Mouse (Mus musculus): ENCODE data around the gene Ctsw. TPM values are rescaled to one million over a fixed set of nuclear protein-coding genes. Genes with fewer than 3 reads are reported as not detected.

Gene Ctsw
- polyA plus RNA-seq (2016; fragmentation: Nextera tagmentation; extraction: Ambion mirVana) = 1.9 and 2.1 TPM in 2 replicates

DNA sequence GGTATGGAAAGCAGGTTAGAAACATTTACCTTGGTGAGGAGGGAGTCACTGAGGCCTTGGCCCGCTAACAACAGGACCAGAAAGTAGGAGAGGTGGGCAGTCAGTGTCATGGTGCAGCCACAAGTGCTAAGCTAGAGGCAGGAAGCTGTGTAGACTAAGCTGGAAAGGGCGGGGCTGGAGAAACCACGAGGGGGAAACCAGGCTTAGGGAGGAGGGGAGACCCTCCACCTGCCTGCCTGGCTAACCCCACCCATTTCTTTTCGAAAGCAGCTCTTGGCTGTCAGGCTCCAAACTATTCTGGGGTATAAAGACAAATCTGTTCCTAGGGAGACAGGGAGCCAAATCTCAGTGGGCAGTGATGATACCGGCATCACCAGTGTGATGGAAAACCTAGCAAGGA is at the start of gene Ctsw:
Gene Ctsw, minus strand, starts transcription at position 134 of the 400 bp plus-strand sequence.
- WGBS = 58% methylated on average over 5 of the region's 5 CpGs
- ATAC-seq (ENCODE audit: insufficient number of reproducible peaks, insufficient read depth, low FRiP score, low TSS enrichment) = no peak
- H3K9ac ChIP-seq = no peak within 1 kb of the TSS

DNA sequence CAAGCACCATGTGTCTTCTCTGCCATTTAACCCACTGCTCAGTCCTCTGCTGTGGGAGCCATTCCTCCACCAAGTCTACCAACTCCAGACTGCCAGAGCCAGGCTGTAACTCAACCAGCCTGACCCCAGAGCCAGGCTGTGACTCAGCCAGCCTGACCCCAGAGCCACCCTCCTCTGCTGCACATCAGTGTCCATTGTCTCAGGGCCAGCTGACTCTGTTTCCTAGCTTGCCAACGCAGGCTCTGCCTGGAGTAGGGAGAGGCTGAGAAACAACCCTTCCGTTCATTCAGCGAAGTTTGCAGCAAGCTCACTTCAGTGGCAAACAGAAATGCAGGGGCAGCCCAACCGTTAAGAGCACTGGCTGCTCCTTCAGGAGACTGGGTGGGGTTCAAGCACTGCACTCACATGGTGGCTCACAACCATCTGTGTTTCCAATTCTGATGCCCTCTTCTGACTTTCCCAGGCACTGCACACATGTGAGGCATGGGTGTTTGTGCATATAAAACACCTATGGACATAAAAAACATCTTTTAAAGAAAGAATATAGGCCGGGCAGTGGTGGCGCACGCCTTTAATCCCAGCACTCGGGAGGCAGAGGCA is 48.7 kb upstream of the Ctsw start:
- Histone ChIP-seq H3K9me3 (no peaks in the 10 kb centered on the region), H3K4me2 (replicated peaks) (no peak overlapping the region), H3K9ac (no peak overlapping the region), H3K4me1 (no peaks in the 10 kb centered on the region), H3K27me3 (no peaks in the 10 kb centered on the region), H3K36me3 (no peaks in the 10 kb centered on the region), H3K27ac (no peak overlapping the region), H3K4me3 (no peak overlapping the region)
- no peak for ATAC-seq (ENCODE audit: insufficient number of reproducible peaks, insufficient read depth, low FRiP score, low TSS enrichment)
- WGBS = 81% methylated on average over 8 of the region's 8 CpGs

More for the DNA sequence above, at the start of gene Ctsw:
- H3K4me3 ChIP-seq = no peak within 1 kb of the TSS
- H3K4me2 ChIP-seq (replicated peaks) = no peak within 1 kb of the TSS
- peaks cover 40% of the 10 kb centered on the region for H3K36me3 ChIP-seq
- no peaks in the 10 kb centered on the region for H3K9me3 ChIP-seq
- H3K27me3 ChIP-seq = no peaks in the 10 kb centered on the region; the same call in 1 of the 2 replicates
- peaks cover 4% of the 10 kb centered on the region; the same call in 1 of the 2 replicates for H3K4me1 ChIP-seq
- H3K27ac ChIP-seq = no peak within 1 kb of the TSS

DNA sequence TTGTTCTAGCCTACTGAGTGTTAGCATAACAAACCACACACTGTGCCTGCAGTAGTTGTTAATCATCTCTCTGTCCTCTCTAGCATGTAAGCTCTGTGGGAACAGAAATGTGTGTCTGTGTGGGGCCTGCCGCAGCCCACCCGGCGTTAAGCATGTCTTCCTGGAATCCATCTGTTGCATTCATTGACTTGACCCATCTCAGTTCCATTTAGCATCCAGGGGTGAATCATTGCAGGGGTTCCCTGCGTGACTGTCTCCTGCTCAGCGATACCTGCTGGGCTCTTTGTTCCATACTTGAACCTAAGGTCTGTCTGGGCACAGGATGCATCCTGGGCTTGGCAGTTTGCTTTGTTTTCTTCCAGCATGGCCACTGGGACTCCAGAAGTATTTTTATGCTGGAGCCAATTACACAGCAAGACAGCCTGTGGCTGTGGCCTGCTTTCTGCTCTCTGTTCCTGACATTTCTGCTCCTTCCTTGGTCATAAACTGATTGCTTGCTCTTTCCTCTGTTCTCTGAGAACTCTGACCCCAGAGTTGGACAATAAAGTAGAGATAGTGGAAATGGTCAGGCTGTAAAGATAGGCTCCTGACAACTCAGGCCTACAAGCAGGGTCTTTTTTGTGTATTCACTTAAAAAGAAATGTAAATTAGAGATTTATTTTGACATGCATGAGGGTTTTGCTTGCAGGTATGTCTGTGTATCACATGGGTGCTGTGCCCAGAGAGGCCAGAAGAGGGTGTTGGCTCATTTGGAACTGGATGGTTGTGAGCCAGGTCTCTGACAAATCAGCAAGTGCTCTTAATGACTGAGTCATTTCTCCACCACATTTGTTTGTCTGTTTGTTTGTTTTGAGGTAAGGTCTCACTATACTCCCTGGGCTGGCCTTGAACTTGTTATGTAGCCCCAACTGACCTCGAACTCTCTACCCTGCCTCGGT is 47.8 kb upstream of the Ctsw start:
- Histone ChIP-seq H3K9me3 (no peaks in the 10 kb centered on the region), H3K4me1 (no peaks in the 10 kb centered on the region), H3K4me3 (no peak overlapping the region), H3K9ac (no peak overlapping the region), H3K27me3 (no peaks in the 10 kb centered on the region), H3K4me2 (replicated peaks) (no peak overlapping the region), H3K36me3 (no peaks in the 10 kb centered on the region), H3K27ac (no peak overlapping the region)
- 80% methylated on average over 7 of the region's 7 CpGs for WGBS
- ATAC-seq (ENCODE audit: insufficient number of reproducible peaks, insufficient read depth, low FRiP score, low TSS enrichment) = no peak

DNA sequence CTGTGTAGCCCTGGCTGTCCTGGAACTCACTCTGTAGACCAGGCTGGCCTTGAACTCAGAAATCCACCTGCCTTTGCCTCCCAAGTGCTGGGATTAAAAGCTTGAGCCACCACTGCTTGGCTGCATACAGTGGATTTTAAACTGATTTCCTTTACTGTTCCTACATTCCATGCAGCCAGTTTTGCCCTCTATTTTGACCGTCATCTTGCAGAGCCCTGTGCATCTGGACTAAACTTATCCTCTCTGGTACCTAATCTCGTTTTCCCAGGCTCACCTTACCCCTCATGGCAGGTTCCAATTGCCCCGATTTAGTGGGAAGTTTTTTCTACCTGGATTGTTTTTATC is 44.7 kb upstream of the Ctsw start:
- WGBS = 76% methylated on average over 3 of the region's 3 CpGs
- no peaks in the 10 kb centered on the region for H3K9me3 ChIP-seq
- no peaks in the 10 kb centered on the region for H3K27me3 ChIP-seq
- ATAC-seq (ENCODE audit: insufficient number of reproducible peaks, insufficient read depth, low FRiP score, low TSS enrichment) = no peak
- no peak overlapping the region for H3K27ac ChIP-seq
- H3K9ac ChIP-seq = no peak overlapping the region
- H3K4me1 ChIP-seq = no peaks in the 10 kb centered on the region
- no peak overlapping the region for H3K4me3 ChIP-seq
- no peaks in the 10 kb centered on the region for H3K36me3 ChIP-seq
- H3K4me2 ChIP-seq (replicated peaks) = no peak overlapping the region

DNA sequence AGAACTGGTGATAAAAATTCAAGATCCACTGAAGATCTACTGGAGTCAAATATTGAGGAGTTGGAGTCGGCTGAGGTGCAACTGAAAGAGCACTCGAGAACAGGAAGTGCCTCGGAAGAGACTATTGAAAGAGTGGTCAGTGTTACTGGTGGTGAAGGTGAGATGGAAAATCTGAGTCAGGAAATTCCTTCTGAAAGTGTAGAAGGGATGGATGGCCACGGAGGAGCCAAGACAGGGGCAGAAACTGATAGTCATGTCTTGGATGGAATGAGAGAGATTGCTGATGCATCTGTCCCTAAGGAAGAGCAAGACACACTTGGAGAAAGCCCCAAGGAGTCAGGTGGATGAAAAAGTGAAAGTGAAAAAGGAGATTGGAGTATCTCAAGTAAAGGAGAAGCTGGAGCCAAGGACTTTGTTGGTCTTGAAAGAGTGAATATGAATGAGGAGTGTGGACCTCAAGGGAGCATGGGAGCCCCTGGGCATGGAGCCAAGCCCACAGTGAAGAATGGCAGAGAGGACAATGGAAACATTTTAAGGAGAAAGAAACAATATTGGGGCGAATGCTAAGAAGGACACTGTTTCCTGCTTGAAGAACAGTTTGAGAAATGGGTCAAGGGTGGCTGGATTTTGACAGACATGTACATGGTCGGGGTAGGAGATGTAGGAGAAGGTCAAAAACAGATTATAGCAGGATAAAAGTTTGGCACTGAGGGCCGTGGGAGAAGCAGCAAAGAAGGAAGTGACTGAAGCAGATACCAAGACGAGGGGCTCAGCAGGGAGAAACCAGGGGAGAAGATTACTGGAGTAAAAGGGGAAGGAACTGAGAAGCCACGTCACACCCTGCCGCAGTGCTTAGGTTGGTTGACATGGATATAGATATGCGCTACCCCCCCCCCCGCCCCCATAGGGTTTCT is 44.0 kb upstream of the Ctsw start:
- H3K4me2 ChIP-seq (replicated peaks) = no peak overlapping the region
- 87% methylated on average over 12 of the region's 12 CpGs for whole genome bisulfite sequencing
- no peak for ATAC-seq (ENCODE audit: insufficient number of reproducible peaks, insufficient read depth, low FRiP score, low TSS enrichment)

DNA sequence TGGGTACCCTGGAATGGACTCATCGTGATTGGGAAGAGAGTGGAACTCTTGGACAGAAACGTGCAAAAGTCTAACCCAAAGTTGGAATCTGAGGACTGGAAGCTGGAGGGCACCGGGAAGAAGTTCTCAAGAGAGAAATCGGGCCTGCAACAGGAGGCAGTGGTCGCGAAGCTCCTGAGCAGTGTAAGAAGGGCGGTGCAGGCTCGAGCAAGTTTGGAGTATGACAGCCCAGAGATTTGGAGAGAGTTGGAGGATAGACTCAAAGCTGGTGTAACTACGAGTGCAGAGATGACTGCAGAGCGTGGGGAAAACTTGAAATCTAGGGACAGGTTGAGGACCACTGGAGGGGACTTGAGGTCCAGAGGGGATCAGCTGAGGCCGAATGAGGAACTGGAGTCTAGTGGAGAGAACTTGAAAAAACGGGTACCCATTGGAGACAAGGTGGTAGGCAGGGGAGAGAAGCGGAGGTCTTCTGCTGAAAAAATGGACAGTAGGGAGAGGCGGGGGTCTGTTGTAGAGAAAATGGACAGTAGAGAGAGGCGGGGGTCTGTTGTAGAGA is 42.8 kb upstream of the Ctsw start:
- H3K9ac ChIP-seq = peak overlapping the region; percentile 46
- WGBS = 50% methylated on average over 14 of the region's 15 CpGs
- H3K9me3 ChIP-seq = no peaks in the 10 kb centered on the region
- no peaks in the 10 kb centered on the region for H3K27me3 ChIP-seq
- peak overlapping the region; percentile 64 for H3K4me2 ChIP-seq (replicated peaks)
- H3K27ac ChIP-seq = no peak overlapping the region
- H3K36me3 ChIP-seq = no peaks in the 10 kb centered on the region
- no peaks in the 10 kb centered on the region for H3K4me1 ChIP-seq
- ATAC-seq (ENCODE audit: insufficient number of reproducible peaks, insufficient read depth, low FRiP score, low TSS enrichment) = no peak
- H3K4me3 ChIP-seq = peak overlapping the region; percentile 40

More for the DNA sequence above, 44.0 kb upstream of the Ctsw start:
- H3K27ac ChIP-seq = no peak overlapping the region
- no peaks in the 10 kb centered on the region for H3K36me3 ChIP-seq
- no peaks in the 10 kb centered on the region for H3K9me3 ChIP-seq
- no peak overlapping the region for H3K4me3 ChIP-seq
- no peak overlapping the region for H3K9ac ChIP-seq
- no peaks in the 10 kb centered on the region for H3K27me3 ChIP-seq
- H3K4me1 ChIP-seq = no peaks in the 10 kb centered on the region

DNA sequence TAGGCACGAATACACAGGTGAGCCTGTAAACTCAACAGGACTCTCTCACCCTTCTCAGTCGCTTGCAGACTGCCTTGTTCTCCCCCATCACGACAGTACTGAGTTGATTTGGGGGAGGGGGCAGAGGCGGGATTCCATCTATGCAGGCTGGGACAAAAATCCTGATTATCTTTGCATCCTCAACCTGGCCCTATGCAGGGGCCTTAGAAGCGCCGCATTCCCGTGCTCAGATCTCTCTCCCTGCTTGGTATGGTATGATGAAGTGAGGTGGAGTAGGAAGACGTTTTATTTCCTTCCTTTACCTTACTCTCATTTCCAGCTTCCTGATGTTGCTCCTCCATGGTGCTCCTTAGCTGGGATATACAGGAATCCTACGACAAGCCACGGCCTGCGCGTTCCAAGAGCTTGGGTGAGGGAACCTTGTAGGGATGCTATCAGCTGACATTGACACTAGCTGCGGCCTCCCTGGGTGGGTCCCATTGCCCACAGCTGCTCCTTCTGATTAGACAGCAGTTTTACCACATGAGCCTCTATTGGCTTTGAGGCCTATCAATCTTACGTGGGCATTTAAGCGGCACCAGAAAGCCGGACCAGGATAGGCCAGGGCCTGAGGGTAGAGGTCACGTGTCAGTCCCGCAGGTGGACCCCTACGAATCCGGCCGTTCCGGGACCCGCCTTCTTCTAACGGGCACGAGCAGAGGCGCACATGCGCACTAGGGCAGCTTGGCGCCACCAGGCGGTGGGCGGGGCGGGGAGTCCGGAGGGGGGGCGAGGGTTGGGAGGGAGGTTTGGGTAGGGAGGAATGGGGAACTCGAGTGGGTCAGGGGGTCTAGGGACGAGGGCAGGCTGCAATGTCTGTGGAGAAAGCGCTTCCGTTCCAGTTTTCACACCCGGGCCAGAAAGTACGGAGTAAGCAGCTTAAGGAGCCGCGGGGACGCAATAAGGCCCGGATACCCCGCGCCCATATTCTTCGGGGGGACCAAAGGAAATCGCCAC is 42.0 kb upstream of the Ctsw start, which contains the start of gene Snx32:
Gene Snx32, minus strand, starts transcription at position 508 of the 996 bp plus-strand sequence.
- Histone ChIP-seq H3K27ac (no peak within 1 kb of the TSS; the same call in 1 of the 2 replicates), H3K4me2 (replicated peaks) (peak within 1 kb of the TSS; percentile 64), H3K27me3 (no peaks in the 10 kb centered on the region), H3K9ac (peak within 1 kb of the TSS; percentile 46), H3K9me3 (no peaks in the 10 kb centered on the region), H3K4me3 (peak within 1 kb of the TSS; percentile 40), H3K4me1 (no peaks in the 10 kb centered on the region), H3K36me3 (no peaks in the 10 kb centered on the region)
- WGBS = 3% methylated on average over 47 of the region's 47 CpGs
- peak; percentile 97 for ATAC-seq (ENCODE audit: insufficient number of reproducible peaks, insufficient read depth, low FRiP score, low TSS enrichment)

DNA sequence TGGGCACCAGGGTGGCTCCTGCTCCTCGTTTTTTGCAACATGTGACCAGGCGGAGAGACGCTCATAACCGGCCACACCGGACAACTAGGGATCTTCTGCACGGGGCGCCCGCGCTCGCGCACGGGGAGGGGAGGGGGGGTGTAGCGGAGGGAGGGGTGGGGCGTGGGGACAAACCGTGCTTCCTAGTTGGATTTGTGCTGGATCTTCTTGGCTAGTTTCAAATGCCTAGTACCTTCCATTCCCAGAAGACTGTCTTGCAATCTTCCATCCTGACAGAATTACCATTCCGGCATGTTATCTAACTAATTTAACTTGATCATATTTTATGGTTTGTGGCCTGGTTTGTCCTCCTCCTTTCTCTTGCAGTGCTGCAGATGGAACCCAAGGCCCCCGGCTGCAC is 35.4 kb upstream of the Ctsw start, which contains the start of gene 1700020D05Rik:
Gene 1700020D05Rik, minus strand, starts transcription at position 101 of the 400 bp plus-strand sequence.
- Histone ChIP-seq H3K4me1 (no peaks in the 10 kb centered on the region), H3K4me2 (replicated peaks) (no peak within 1 kb of the TSS), H3K36me3 (no peaks in the 10 kb centered on the region), H3K4me3 (no peak within 1 kb of the TSS), H3K9me3 (no peaks in the 10 kb centered on the region), H3K27me3 (no peaks in the 10 kb centered on the region), H3K27ac (no peak within 1 kb of the TSS), H3K9ac (no peak within 1 kb of the TSS)
- ATAC-seq (ENCODE audit: insufficient number of reproducible peaks, insufficient read depth, low FRiP score, low TSS enrichment) = no peak
- WGBS = 46% methylated on average over 17 of the region's 17 CpGs

DNA sequence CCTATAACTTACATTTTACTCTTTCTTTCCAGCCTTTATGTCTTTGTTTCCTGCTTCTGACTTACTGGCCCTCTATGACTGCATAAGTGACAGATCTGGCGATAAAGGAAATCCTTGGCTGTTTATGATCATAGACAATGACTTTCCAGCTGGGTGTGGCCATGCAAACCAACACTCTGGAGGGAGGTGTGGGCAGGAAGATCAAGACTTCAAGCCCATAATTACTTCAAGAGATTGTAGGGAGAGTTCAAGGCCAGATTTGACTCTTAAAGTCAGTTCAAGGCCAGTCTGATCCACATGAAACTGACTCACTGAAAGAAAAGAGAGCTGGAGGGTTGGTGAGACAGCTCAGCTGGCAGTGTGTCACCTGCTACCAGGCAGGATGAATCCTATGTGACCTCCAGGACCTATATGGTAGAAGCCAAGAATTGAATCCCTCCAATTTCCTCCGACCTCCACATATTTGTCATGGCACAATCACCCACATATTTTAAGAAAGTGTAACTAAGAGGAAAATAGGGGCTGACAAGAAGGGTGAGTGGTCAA is 32.1 kb upstream of the Ctsw start:
- ATAC-seq (ENCODE audit: insufficient number of reproducible peaks, insufficient read depth, low FRiP score, low TSS enrichment) = no peak
- Histone ChIP-seq H3K4me1 (no peaks in the 10 kb centered on the region), H3K9ac (no peak overlapping the region), H3K27me3 (no peaks in the 10 kb centered on the region), H3K4me3 (no peak overlapping the region), H3K9me3 (no peaks in the 10 kb centered on the region), H3K4me2 (replicated peaks) (no peak overlapping the region), H3K27ac (no peak overlapping the region), H3K36me3 (peaks cover 27% of the 10 kb centered on the region)
- 80% methylated on average over 2 of the region's 2 CpGs for WGBS

DNA sequence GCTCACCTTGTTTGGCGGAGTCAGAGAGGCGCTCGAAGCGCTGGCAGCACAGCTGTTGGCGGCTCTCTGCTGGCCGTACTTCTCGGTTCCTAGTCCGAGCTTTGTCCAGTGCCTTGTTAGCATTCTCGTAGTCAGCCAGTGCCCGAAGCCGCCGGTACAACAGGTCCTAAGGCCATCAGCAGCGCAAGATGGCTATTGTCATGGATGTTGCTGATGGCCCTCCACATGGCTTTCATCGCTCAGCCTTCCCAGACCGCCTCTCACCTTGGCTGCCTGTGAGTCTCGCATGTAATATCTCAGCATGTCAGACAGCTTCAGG is 27.7 kb upstream of the Ctsw start:
- 87% methylated on average over 16 of the region's 16 CpGs for WGBS
- Histone ChIP-seq H3K4me3 (no peak overlapping the region), H3K36me3 (peaks cover 58% of the 10 kb centered on the region)

More for the DNA sequence above, 27.7 kb upstream of the Ctsw start:
- Histone ChIP-seq H3K27ac (no peak overlapping the region), H3K4me1 (peaks cover 10% of the 10 kb centered on the region), H3K9ac (no peak overlapping the region), H3K9me3 (no peaks in the 10 kb centered on the region), H3K4me2 (replicated peaks) (no peak overlapping the region), H3K27me3 (no peaks in the 10 kb centered on the region)
- no peak for ATAC-seq (ENCODE audit: insufficient number of reproducible peaks, insufficient read depth, low FRiP score, low TSS enrichment)
